Mouse (Mus musculus): ENCODE measurements around the gene Nap1l4. TPM values are rescaled to one million over a fixed set of nuclear protein-coding genes. Genes with fewer than 3 reads are reported as not detected.

The Nap1l4 gene
- polyA plus RNA-seq, 1 experiment from 2014 or later: 323 TPM

GRCm38 (mm10) chr7:143565015-143565647 lies 16.2 kb upstream of the Nap1l4 start:
- H3K4me3 ChIP-seq (ENCODE audit: low read length): no peak overlapping the region
- peaks cover 44% of the 10 kb centered on the region for H3K36me3 ChIP-seq (ENCODE audit: control insufficient read depth, insufficient read depth, low read length)
- H3K4me2 ChIP-seq (ENCODE audit: low read length): no peak overlapping the region
- no peak for ATAC-seq
- no peaks in the 10 kb centered on the region for H3K27me3 ChIP-seq (replicated peaks; ENCODE audit: control insufficient read depth, insufficient read depth, low read length)
- H3K9ac ChIP-seq (ENCODE audit: low read depth, low read length): no peak overlapping the region
- no peak overlapping the region for H3K27ac ChIP-seq (ENCODE audit: low read depth, low read length)
- no peaks in the 10 kb centered on the region for H3K4me1 ChIP-seq (ENCODE audit: control insufficient read depth, insufficient read depth, low read depth, low read length)
- WGBS: 98% methylated on average over 6 of the region's 6 CpGs
- H3K9me3 ChIP-seq (ENCODE audit: control insufficient read depth, low read length): no peaks in the 10 kb centered on the region

GRCm38 (mm10) chr7:143563787-143564186 lies 14.9 kb upstream of the Nap1l4 start:
- WGBS: 93% methylated on average over 5 of the region's 5 CpGs
- ATAC-seq: no peak
- H3K27ac ChIP-seq (ENCODE audit: low read depth, low read length): no peak overlapping the region
- no peak overlapping the region for H3K9ac ChIP-seq (ENCODE audit: low read depth, low read length)
- no peak overlapping the region for H3K4me3 ChIP-seq (ENCODE audit: low read length)
- no peaks in the 10 kb centered on the region for H3K9me3 ChIP-seq (ENCODE audit: control insufficient read depth, low read length)
- no peaks in the 10 kb centered on the region for H3K4me1 ChIP-seq (ENCODE audit: control insufficient read depth, insufficient read depth, low read depth, low read length)
- H3K36me3 ChIP-seq (ENCODE audit: control insufficient read depth, insufficient read depth, low read length): peaks cover 30% of the 10 kb centered on the region
- no peak overlapping the region for H3K4me2 ChIP-seq (ENCODE audit: low read length)
- H3K27me3 ChIP-seq (replicated peaks; ENCODE audit: control insufficient read depth, insufficient read depth, low read length): no peaks in the 10 kb centered on the region

DNA sequence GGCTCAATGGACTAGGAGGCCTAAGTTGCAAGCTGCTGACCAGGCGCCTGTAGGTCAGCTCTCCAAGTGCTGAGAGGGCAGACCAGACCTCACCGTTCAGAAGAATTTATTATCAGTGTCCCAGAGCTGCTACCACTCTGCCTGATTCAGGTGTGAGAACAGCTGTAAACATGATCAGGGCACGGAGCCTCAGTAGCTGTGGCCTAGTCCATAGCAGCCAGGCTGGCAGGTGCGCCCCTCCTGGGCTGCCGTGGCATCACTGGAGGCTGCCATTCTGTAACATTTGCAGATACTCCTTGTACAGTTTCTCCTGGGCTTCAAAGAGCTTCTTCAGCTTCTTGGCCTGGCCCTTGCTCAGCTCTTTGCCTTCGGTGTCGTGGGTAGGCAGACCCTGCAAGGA lies 8.7 kb upstream of the Nap1l4 start:
- Histone ChIP-seq H3K9me3 (ENCODE audit: control insufficient read depth, low read length) (no peaks in the 10 kb centered on the region), H3K4me2 (ENCODE audit: low read length) (no peak overlapping the region), H3K36me3 (ENCODE audit: control insufficient read depth, insufficient read depth, low read length) (peaks cover 26% of the 10 kb centered on the region), H3K27ac (ENCODE audit: low read depth, low read length) (peak overlapping the region; percentile 72), H3K9ac (ENCODE audit: low read depth, low read length) (no peak overlapping the region; the same call in 1 of the 2 replicates), H3K4me1 (ENCODE audit: control insufficient read depth, insufficient read depth, low read depth, low read length) (peaks cover 3% of the 10 kb centered on the region; the same call in 1 of the 2 replicates), H3K4me3 (ENCODE audit: low read length) (no peak overlapping the region), H3K27me3 (replicated peaks; ENCODE audit: control insufficient read depth, insufficient read depth, low read length) (no peaks in the 10 kb centered on the region)
- 75% methylated on average over 7 of the region's 7 CpGs for WGBS
- ATAC-seq: peak; percentile 61; the same call in 1 of the 2 replicates

DNA sequence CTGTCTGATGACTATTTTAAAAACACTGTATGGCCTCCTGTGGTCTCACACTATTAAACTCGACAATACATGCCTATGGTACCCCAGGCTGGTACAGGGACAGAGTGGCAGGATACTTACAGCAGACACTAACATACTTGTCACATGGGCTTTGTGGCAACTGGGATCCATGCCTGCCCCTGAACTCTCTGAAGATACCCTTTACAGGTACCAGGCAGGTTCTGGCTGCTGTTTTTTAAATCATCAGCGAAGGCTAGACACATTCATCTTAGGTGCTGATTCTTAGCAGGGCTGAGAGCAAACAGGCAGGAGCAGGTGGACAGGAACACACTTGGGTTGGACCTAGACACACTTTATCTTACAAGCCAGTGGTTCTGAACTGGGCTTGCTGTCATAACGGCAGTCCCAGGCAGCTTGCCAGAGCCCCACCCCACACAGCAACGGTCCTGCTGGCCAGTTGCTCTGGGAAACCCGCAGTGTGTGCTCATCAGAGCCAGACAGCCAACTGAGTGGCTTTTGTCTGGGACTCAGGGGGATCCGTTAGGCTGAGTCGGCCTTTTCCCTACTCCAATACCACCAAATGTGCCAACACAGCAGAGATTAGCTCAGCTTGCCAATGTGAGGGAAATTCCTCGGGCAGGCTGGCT lies 8.2 kb upstream of the Nap1l4 start:
- peak; percentile 94 for ATAC-seq
- Histone ChIP-seq H3K9me3 (ENCODE audit: control insufficient read depth, low read length) (no peaks in the 10 kb centered on the region), H3K27ac (ENCODE audit: low read depth, low read length) (peak overlapping the region; percentile 72), H3K4me3 (ENCODE audit: low read length) (no peak overlapping the region), H3K36me3 (ENCODE audit: control insufficient read depth, insufficient read depth, low read length) (peaks cover 24% of the 10 kb centered on the region), H3K27me3 (replicated peaks; ENCODE audit: control insufficient read depth, insufficient read depth, low read length) (no peaks in the 10 kb centered on the region), H3K4me1 (ENCODE audit: control insufficient read depth, insufficient read depth, low read depth, low read length) (peaks cover 3% of the 10 kb centered on the region; the same call in 1 of the 2 replicates), H3K4me2 (ENCODE audit: low read length) (no peak overlapping the region), H3K9ac (ENCODE audit: low read depth, low read length) (no peak overlapping the region)
- WGBS: 60% methylated on average over 8 of the region's 8 CpGs

DNA sequence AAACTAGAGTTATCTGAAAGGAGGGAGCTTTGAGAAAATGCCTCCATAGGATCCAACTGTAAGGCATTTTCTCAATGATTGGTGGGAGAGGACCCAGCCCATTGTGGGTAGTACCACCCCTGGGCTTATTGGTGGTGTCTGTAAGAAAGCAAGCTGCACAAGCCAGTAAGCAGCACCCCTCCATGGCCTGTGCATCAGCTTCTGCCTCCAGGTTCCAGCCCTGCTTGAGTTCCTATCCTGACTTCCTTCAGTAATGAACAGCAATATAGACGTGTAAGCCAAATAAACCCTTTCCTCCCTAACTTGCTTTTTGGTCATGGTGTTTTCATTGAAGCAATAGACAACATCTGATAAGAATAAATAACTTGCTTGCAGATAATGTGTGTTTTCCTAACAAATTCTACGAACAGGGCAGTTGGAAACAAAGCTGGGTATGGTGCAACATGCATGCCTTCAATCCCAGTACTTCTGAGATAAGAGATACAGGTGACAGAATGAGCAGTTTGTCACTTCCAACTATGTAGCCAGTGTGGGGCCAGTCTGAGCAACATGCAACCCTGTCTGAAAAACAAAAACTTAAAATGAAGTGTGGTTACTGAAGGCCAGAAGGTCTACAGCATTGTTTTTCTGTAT lies 798 bp upstream of the Nap1l4 start:
- no peaks in the 10 kb centered on the region for H3K9me3 ChIP-seq (ENCODE audit: control insufficient read depth, low read length)
- ATAC-seq: no peak
- no peaks in the 10 kb centered on the region; the same call in none of the 2 replicates for H3K36me3 ChIP-seq (ENCODE audit: control insufficient read depth, insufficient read depth, low read length)
- peak overlapping the region; percentile 78 for H3K9ac ChIP-seq (ENCODE audit: low read depth, low read length)
- H3K27me3 ChIP-seq (replicated peaks; ENCODE audit: control insufficient read depth, insufficient read depth, low read length): no peaks in the 10 kb centered on the region
- peak overlapping the region; percentile 81 for H3K27ac ChIP-seq (ENCODE audit: low read depth, low read length)
- 32% methylated on average over 2 of the region's 2 CpGs for WGBS
- peak overlapping the region; percentile 98 for H3K4me3 ChIP-seq (ENCODE audit: low read length)
- peak overlapping the region; percentile 89 for H3K4me2 ChIP-seq (ENCODE audit: low read length)
- H3K4me1 ChIP-seq (ENCODE audit: control insufficient read depth, insufficient read depth, low read depth, low read length): peaks cover 21% of the 10 kb centered on the region

- Histone ChIP-seq H3K4me3 (ENCODE audit: low read length) (peak overlapping the region; percentile 98), H3K9ac (ENCODE audit: low read depth, low read length) (peak overlapping the region; percentile 94), H3K27ac (ENCODE audit: low read depth, low read length) (peak overlapping the region; percentile 94), H3K4me1 (ENCODE audit: control insufficient read depth, insufficient read depth, low read depth, low read length) (peaks cover 21% of the 10 kb centered on the region), H3K4me2 (ENCODE audit: low read length) (peak overlapping the region; percentile 94), H3K36me3 (ENCODE audit: control insufficient read depth, insufficient read depth, low read length) (no peaks in the 10 kb centered on the region), H3K9me3 (ENCODE audit: control insufficient read depth, low read length) (no peaks in the 10 kb centered on the region), H3K27me3 (replicated peaks; ENCODE audit: control insufficient read depth, insufficient read depth, low read length) (no peaks in the 10 kb centered on the region)
- under 1% methylated on average over 42 of the region's 63 CpGs for WGBS
- ATAC-seq: peak; percentile 73
These were observed 510 bp downstream of the Nap1l4 start for GRCm38 (mm10) chr7:143548231-143548961.

- H3K36me3 ChIP-seq (ENCODE audit: control insufficient read depth, insufficient read depth, low read length): no peaks in the 10 kb centered on the region
- no peak for ATAC-seq
- no peak overlapping the region for H3K9ac ChIP-seq (ENCODE audit: low read depth, low read length)
- no peaks in the 10 kb centered on the region for H3K27me3 ChIP-seq (replicated peaks; ENCODE audit: control insufficient read depth, insufficient read depth, low read length)
- no peak overlapping the region for H3K4me2 ChIP-seq (ENCODE audit: low read length)
- H3K9me3 ChIP-seq (ENCODE audit: control insufficient read depth, low read length): no peaks in the 10 kb centered on the region
- no peak overlapping the region for H3K4me3 ChIP-seq (ENCODE audit: low read length)
- 68% methylated on average over 2 of the region's 2 CpGs for WGBS
- peaks cover 26% of the 10 kb centered on the region for H3K4me1 ChIP-seq (ENCODE audit: control insufficient read depth, insufficient read depth, low read depth, low read length)
- H3K27ac ChIP-seq (ENCODE audit: low read depth, low read length): no peak overlapping the region
These were observed 2.4 kb downstream of the Nap1l4 start for GRCm38 (mm10) chr7:143546554-143546953.

DNA sequence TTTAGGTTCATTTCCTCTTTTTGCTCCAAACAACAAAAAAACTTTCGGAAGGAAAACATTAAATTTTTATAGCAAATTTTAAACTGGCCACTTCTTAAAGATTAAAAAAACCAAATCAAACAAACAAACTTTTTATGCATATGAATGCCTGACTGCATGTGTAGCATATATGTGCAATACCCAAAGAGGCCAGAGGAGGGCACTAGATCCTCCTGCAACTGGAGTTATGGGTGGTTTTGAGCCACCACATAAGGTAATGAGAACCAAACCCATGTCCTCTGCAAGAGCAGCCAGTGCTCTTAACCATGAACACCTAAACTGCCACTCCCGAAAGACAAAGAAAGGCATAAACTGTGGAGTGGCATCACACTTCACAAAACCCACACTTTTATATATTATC lies 4.5 kb downstream of the Nap1l4 start:
- Histone ChIP-seq H3K4me3 (ENCODE audit: low read length) (no peak overlapping the region), H3K4me1 (ENCODE audit: control insufficient read depth, insufficient read depth, low read depth, low read length) (peaks cover 20% of the 10 kb centered on the region), H3K9ac (ENCODE audit: low read depth, low read length) (no peak overlapping the region), H3K27me3 (replicated peaks; ENCODE audit: control insufficient read depth, insufficient read depth, low read length) (no peaks in the 10 kb centered on the region), H3K27ac (ENCODE audit: low read depth, low read length) (no peak overlapping the region), H3K4me2 (ENCODE audit: low read length) (no peak overlapping the region), H3K9me3 (ENCODE audit: control insufficient read depth, low read length) (no peaks in the 10 kb centered on the region), H3K36me3 (ENCODE audit: control insufficient read depth, insufficient read depth, low read length) (no peaks in the 10 kb centered on the region)
- WGBS: 100% methylated on average over 2 of the region's 2 CpGs
- ATAC-seq: no peak

DNA sequence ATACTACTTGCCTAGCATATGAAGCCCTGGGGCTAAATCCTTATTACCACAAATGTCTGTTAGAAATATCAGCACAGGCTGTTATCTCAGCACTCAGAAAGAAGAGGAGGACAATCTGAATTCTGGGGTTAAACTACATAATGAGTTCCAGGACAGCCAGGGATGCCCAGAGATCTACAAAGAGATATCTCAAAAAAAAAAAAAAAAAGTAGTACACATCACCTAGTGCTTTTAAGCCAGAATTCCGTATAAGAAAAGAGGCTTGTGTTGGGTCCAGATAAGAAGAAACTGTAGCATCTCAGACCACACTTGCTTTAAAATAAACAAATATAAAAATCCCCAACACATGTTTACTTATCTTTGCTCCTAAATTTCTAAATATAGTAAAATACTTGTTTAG lies 10.2 kb downstream of the Nap1l4 start:
- no peaks in the 10 kb centered on the region for H3K9me3 ChIP-seq (ENCODE audit: control insufficient read depth, low read length)
- H3K9ac ChIP-seq (ENCODE audit: low read depth, low read length): no peak overlapping the region
- H3K27ac ChIP-seq (ENCODE audit: low read depth, low read length): no peak overlapping the region
- ATAC-seq: no peak
- no peaks in the 10 kb centered on the region for H3K27me3 ChIP-seq (replicated peaks; ENCODE audit: control insufficient read depth, insufficient read depth, low read length)
- H3K4me3 ChIP-seq (ENCODE audit: low read length): no peak overlapping the region
- H3K4me1 ChIP-seq (ENCODE audit: control insufficient read depth, insufficient read depth, low read depth, low read length): peaks cover 4% of the 10 kb centered on the region; the same call in 1 of the 2 replicates
- no peak overlapping the region for H3K4me2 ChIP-seq (ENCODE audit: low read length)
- 79% methylated on average over 1 of the region's 1 CpGs for WGBS
- peaks cover 31% of the 10 kb centered on the region for H3K36me3 ChIP-seq (ENCODE audit: control insufficient read depth, insufficient read depth, low read length)
